Mouse (Mus musculus): Measurements from ENCODE around the gene Foxo1. TPM values are rescaled to one million over a fixed set of nuclear protein-coding genes. Genes with fewer than 3 reads are reported as not detected.

The Foxo1 gene
- polyA plus RNA-seq, 1 experiment from 2014 or later = 4.8 TPM

- Histone ChIP-seq H3K36me3 (ENCODE audit: inconsistent target) (no peaks in the 10 kb centered on the region), H3K27ac (no peak overlapping the region), H3K4me3 (ENCODE audit: inconsistent target) (no peak overlapping the region), H3K79me2 (ENCODE audit: inconsistent target) (no peaks in the 10 kb centered on the region)
- 46% methylated on average over 5 of the region's 5 CpGs for WGBS (ENCODE audit: missing documents)
Observed at GRCm38 (mm10) chr3:52308586-52309321, 40.6 kb downstream of the Foxo1 start.

DNA sequence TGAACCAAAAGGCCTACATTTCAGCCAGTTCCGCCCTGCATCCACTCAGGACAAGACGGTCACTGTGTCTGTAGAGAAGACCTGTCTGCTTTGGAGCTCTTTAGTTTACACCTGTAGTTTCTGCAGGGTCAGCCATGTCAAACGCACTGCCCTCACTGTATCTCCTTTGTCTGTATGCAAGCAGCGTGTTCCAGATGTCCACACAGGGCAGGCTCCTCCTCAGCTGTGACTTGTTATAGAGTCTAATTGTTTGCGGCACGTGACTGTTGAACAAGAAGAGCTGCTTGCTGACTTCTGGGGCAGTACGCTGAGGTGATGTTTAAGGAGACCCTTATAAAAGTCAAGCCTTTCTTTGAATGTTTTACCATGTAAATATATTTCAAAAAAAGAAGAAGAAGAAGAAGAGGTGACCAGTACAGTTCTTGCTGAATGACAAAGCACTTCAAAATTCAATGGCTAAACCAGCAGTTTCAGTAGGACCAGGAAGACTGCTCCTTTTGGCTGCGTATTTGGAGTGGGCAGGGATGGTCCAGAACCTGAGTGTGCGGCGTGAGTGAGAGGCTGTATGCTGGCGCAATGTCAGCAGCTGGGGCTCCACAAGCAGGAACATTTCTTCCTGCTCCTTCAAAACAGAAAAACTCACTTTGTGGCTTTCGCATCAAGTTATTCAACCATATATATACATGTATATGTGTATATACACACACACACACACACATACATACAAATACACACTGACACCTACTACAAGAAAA lies 52.6 kb downstream of the Foxo1 start:
- WGBS (ENCODE audit: missing documents) = 94% methylated on average over 10 of the region's 12 CpGs
- H3K27ac ChIP-seq = no peak overlapping the region
- H3K36me3 ChIP-seq (ENCODE audit: inconsistent target) = no peaks in the 10 kb centered on the region
- H3K4me3 ChIP-seq (ENCODE audit: inconsistent target) = no peak overlapping the region
- no peaks in the 10 kb centered on the region for H3K79me2 ChIP-seq (ENCODE audit: inconsistent target)

- Histone ChIP-seq H3K27ac (no peak overlapping the region), H3K4me3 (ENCODE audit: inconsistent target) (no peak overlapping the region)
- WGBS (ENCODE audit: missing documents) = 36% methylated on average over 9 of the region's 9 CpGs
Observed at GRCm38 (mm10) chr3:52322401-52323385, 54.6 kb downstream of the Foxo1 start.

GRCm38 (mm10) chr3:52325006-52325405 lies 56.9 kb downstream of the Foxo1 start:
- 98% methylated on average over 5 of the region's 5 CpGs for WGBS (ENCODE audit: missing documents)
- Histone ChIP-seq H3K36me3 (ENCODE audit: inconsistent target) (no peaks in the 10 kb centered on the region), H3K27ac (no peak overlapping the region), H3K79me2 (ENCODE audit: inconsistent target) (no peaks in the 10 kb centered on the region), H3K4me3 (ENCODE audit: inconsistent target) (no peak overlapping the region)

More at GRCm38 (mm10) chr3:52322401-52323385, 54.6 kb downstream of the Foxo1 start:
- H3K36me3 ChIP-seq (ENCODE audit: inconsistent target) = no peaks in the 10 kb centered on the region
- no peaks in the 10 kb centered on the region for H3K79me2 ChIP-seq (ENCODE audit: inconsistent target)

DNA sequence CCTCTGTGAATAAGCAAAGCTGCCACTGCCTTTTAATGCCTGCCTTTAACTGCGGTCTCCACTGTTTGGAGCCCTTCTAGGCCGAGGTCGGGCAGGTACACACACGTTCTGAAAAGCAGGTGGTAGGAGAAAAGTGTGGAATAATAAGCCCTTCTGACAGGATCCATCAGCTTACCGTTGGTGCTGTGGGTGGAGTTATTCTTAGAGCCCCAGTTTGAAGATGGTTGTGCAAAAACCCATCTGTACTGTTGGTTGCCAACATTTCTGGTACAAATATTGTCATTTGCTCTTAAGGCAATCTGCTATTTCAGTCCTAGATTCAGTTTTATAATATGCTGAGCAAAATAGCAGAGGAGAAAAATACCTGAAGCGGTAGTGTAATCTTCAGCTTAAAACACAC lies 58.6 kb downstream of the Foxo1 start:
- H3K4me3 ChIP-seq (ENCODE audit: inconsistent target) = no peak overlapping the region
- WGBS (ENCODE audit: missing documents) = 100% methylated on average over 3 of the region's 6 CpGs
- H3K27ac ChIP-seq = no peak overlapping the region
- H3K36me3 ChIP-seq (ENCODE audit: inconsistent target) = no peaks in the 10 kb centered on the region
- no peaks in the 10 kb centered on the region for H3K79me2 ChIP-seq (ENCODE audit: inconsistent target)

GRCm38 (mm10) chr3:52327146-52327545 lies 59.0 kb downstream of the Foxo1 start:
- Histone ChIP-seq H3K4me3 (ENCODE audit: inconsistent target) (no peak overlapping the region), H3K36me3 (ENCODE audit: inconsistent target) (no peaks in the 10 kb centered on the region), H3K27ac (no peak overlapping the region), H3K79me2 (ENCODE audit: inconsistent target) (no peaks in the 10 kb centered on the region)
- WGBS (ENCODE audit: missing documents) = 97% methylated on average over 13 of the region's 13 CpGs

DNA sequence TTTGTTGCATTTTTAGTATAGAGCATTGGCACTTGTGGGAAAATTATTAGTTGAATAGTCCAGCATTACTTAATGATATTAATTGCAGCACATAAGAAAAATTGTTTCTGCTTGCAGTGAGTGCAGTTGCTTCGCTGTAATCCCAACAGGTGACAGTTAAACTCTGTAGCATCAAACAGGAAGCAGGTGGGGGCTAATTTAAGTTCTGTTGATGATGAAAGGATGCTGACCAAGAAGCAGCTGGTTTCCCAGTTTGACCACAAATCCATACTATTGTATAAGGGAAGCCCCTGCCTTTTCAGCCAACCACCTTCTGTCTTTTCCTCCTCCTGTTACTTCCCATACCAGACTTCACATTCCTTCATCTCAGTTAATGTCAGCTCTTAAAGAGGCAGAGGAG lies 63.6 kb downstream of the Foxo1 start:
- 25% methylated on average over 1 of the region's 1 CpGs for WGBS (ENCODE audit: missing documents)
- Histone ChIP-seq H3K79me2 (ENCODE audit: inconsistent target) (no peaks in the 10 kb centered on the region), H3K36me3 (ENCODE audit: inconsistent target) (no peaks in the 10 kb centered on the region), H3K27ac (no peak overlapping the region), H3K4me3 (ENCODE audit: inconsistent target) (no peak overlapping the region)

DNA sequence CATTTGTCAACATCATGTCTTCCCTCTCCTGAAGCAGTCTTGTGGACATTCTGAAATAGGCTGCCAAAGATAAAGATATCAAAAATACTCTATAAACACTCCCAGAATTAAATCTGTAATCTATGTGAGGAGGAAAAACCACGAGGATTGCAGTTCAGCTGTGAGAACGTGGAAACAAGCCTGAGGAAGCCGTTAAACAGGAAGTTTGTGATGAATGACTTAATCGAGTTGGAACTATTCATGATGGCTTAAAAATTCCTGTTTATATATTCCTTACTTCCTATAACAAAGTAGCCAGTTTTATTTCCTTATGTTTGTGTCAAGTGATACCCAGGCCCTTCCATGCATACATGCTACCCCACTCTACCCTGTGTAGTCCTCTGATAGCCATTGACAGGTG lies 70.6 kb downstream of the Foxo1 start:
- Histone ChIP-seq H3K79me2 (ENCODE audit: inconsistent target) (no peaks in the 10 kb centered on the region), H3K27ac (no peak overlapping the region), H3K36me3 (ENCODE audit: inconsistent target) (no peaks in the 10 kb centered on the region), H3K4me3 (ENCODE audit: inconsistent target) (no peak overlapping the region)
- 0% methylated on average over 4 of the region's 4 CpGs for WGBS (ENCODE audit: missing documents)

DNA sequence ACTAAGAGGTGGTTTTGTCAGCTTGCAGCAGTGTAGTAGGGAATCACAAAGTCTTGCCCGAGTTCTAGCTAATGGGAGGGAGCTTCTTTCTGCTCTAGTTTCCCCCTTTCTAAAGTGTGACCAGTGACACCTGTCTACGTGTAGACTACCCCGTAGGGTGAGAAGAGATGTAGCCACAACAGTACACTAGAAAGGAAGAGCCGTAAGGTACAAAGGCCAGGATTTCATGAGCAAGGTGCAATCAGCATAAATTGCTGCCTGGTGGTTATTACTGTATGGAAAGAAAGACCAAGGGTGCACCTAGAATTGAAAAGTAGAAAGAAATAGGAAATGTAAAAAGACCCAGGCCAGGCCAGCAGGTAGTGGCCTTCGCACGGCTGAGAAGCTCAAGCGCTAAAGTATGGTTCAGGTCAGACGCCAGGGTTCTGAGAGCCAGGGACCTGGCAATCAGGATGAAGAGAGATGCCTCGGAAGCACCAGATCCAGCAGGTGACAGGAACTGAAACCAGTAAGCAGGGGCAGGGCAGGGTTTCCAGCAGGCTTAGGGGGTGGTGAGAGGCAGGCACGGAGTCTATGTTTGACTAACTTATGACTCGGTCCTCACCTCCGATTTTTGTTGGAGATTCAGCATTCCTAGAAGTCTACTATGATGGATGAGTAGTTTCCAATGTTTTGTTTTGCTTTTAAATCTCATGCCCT lies 72.3 kb downstream of the Foxo1 start:
- WGBS (ENCODE audit: missing documents) = 86% methylated on average over 12 of the region's 12 CpGs
- Histone ChIP-seq H3K4me3 (ENCODE audit: inconsistent target) (no peak overlapping the region), H3K36me3 (ENCODE audit: inconsistent target) (no peaks in the 10 kb centered on the region; the same call in 1 of the 2 replicates), H3K79me2 (ENCODE audit: inconsistent target) (no peaks in the 10 kb centered on the region), H3K27ac (no peak overlapping the region)

GRCm38 (mm10) chr3:52342226-52342625 lies 74.1 kb downstream of the Foxo1 start:
- Histone ChIP-seq H3K79me2 (ENCODE audit: inconsistent target) (no peaks in the 10 kb centered on the region), H3K4me3 (ENCODE audit: inconsistent target) (no peak overlapping the region), H3K27ac (no peak overlapping the region), H3K36me3 (ENCODE audit: inconsistent target) (no peaks in the 10 kb centered on the region; the same call in 1 of the 2 replicates)
- WGBS (ENCODE audit: missing documents) = 36% methylated on average over 3 of the region's 3 CpGs

GRCm38 (mm10) chr3:52342801-52343200 lies 74.7 kb downstream of the Foxo1 start:
- no peak overlapping the region for H3K27ac ChIP-seq
- no peak overlapping the region for H3K4me3 ChIP-seq (ENCODE audit: inconsistent target)
- WGBS (ENCODE audit: missing documents) = 36% methylated on average over 3 of the region's 3 CpGs
- no peaks in the 10 kb centered on the region for H3K79me2 ChIP-seq (ENCODE audit: inconsistent target)
- no peaks in the 10 kb centered on the region; the same call in 1 of the 2 replicates for H3K36me3 ChIP-seq (ENCODE audit: inconsistent target)

DNA sequence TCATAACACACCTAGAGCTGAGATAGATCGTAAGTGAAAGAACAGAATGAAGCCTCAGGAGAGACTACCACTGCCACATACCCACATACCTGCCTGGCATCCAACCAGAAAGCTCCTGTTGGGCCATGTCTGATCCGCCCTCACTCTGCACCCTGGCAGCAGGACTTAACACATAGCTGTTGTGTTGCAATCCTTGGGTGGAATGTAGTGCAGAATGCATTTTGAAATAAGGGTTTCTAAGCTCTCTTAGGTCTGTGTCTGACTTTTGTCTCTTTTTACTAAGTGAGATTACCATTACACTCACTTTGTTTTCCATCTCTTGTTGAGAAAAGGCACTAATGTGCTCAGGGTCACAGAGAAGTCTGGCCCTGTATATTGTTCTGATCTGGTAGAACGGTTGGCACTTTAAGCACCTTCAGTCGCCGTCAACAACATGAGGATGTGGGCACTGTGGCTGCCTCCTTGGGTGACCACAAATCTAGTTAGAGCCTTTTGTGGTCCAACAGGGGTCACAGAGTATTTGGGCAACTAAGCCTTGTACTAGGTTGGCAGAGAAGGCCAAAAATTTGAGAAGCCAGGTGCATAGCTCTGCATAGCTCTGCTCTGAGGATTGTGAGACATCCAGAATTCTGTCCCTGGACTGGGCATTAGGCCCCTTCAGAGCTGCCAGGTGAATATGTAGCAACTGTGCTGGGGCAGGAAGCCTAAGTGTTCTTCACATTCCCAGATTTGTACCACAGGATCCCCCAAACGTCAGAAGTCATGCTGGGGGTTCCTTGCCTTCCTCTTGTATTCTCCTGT lies 75.3 kb downstream of the Foxo1 start:
- no peaks in the 10 kb centered on the region for H3K79me2 ChIP-seq (ENCODE audit: inconsistent target)
- no peaks in the 10 kb centered on the region; the same call in 1 of the 2 replicates for H3K36me3 ChIP-seq (ENCODE audit: inconsistent target)
- H3K27ac ChIP-seq = no peak overlapping the region
- no peak overlapping the region for H3K4me3 ChIP-seq (ENCODE audit: inconsistent target)
- WGBS (ENCODE audit: missing documents) = 25% methylated on average over 6 of the region's 6 CpGs

DNA sequence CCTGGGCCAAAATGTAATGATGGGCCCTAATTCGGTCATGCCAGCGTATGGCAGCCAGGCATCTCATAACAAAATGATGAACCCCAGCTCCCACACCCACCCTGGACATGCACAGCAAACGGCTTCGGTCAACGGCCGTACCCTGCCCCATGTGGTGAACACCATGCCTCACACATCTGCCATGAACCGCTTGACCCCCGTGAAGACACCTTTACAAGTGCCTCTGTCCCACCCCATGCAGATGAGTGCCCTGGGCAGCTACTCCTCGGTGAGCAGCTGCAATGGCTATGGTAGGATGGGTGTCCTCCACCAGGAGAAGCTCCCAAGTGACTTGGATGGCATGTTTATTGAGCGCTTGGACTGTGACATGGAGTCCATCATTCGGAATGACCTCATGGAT lies 77.7 kb downstream of the Foxo1 start:
- Histone ChIP-seq H3K36me3 (ENCODE audit: inconsistent target) (no peaks in the 10 kb centered on the region; the same call in 1 of the 2 replicates), H3K79me2 (ENCODE audit: inconsistent target) (no peaks in the 10 kb centered on the region), H3K4me3 (ENCODE audit: inconsistent target) (no peak overlapping the region), H3K27ac (no peak overlapping the region)
- 93% methylated on average over 11 of the region's 11 CpGs for WGBS (ENCODE audit: missing documents)
